ENCODE assay signal across 16 mouse cellular contexts in the genomic region with DNA sequence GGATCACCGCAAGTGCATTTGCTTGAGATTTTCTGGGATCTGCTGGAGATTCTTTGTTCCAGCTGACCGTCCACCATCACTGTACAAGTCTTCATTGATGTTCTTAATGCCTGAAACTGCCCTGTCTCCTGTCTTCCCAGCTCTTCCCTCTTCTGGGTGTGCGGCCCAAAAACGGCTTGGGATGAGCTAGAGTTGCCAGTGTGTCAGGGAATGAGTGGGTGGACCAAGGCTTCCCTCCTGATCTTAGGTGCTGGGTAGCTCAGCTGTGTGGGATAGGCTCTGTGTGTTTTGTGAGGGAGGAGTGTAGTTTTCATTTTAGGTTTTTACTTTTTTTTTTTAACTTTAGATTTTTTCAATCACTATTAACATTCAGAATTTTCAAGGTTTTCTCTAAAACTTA.
"Had no signal": no experiment of that assay in that cellular context is flagged by ENCODE, and none has a peak within 500 bp of the region (broad histone marks: within the 10 kb centered on the region; RNA-seq: fewer than 3 reads in every experiment).

No protein-coding gene starts in this region.

- ATAC-seq: liver, embryonic 12.5 days; liver, postnatal 0 days; lung, postnatal 0 days; midbrain, embryonic 13.5 days; midbrain, embryonic 15.5 days; midbrain, embryonic 16.5 days had no signal

- DNase-seq: left cerebral cortex, postnatal 4 days; liver; liver, embryonic 13.5 days; liver, postnatal 0 days; lung, adult 18-20 months; lung, adult 2 months; lung, embryonic 14.5 days; lung, postnatal 14 days; lung, postnatal 36 days; lung, postnatal 4 days; midbrain, embryonic 14.5 days had no signal
